23 mouse cellular contexts compared by ENCODE assay signal in genomic region chr13:48083807-48084206, GRCm38 (mm10).
DNase-seq lines count a peak whose midpoint lies in the region; ATAC-seq lines count a peak whose summit lies in the region.
"Had no signal": no experiment of that assay in that cellular context is flagged by ENCODE, and none has a peak within 500 bp of the region (broad histone marks: within the 10 kb centered on the region; RNA-seq: fewer than 3 reads in every experiment).

No protein-coding gene starts in this region.

- no peak overlapping the region for H3K9ac ChIP-seq in intestine, embryonic 14.5 days (ENCODE audit: low read length)
- no peak overlapping the region for H3K9ac ChIP-seq in intestine, embryonic 15.5 days
- no peak overlapping the region for H3K9ac ChIP-seq in lung, embryonic 15.5 days
- H3K9ac ChIP-seq: embryonic facial prominence, embryonic 12.5 days; forebrain, embryonic 13.5 days; forebrain, embryonic 15.5 days had no signal

- no peak overlapping the region for H3K4me3 ChIP-seq in intestine, embryonic 14.5 days (ENCODE audit: low read depth, low read length)
- no peak overlapping the region for H3K4me3 ChIP-seq in intestine, embryonic 15.5 days (replicated peaks)
- H3K4me3 ChIP-seq in lung, embryonic 15.5 days, result no peak overlapping the region
- H3K4me3 ChIP-seq: embryonic facial prominence, embryonic 10.5 days; embryonic facial prominence, embryonic 12.5 days; forebrain, embryonic 13.5 days; forebrain, embryonic 15.5 days had no signal

- H3K27me3 ChIP-seq in intestine, embryonic 14.5 days (replicated peaks; ENCODE audit: control insufficient read depth, insufficient read depth, low read length), result no peaks in the 10 kb centered on the region
- no peaks in the 10 kb centered on the region for H3K27me3 ChIP-seq in intestine, embryonic 15.5 days (replicated peaks)
- no peaks in the 10 kb centered on the region for H3K27me3 ChIP-seq in lung, embryonic 15.5 days
- H3K27me3 ChIP-seq: CH12.LX; embryonic facial prominence, embryonic 12.5 days; forebrain, embryonic 13.5 days; forebrain, embryonic 15.5 days; Patski had no signal

- no peaks in the 10 kb centered on the region for H3K4me1 ChIP-seq in intestine, embryonic 14.5 days (replicated peaks; ENCODE audit: control insufficient read depth, insufficient read depth, low read length)
- no peaks in the 10 kb centered on the region for H3K4me1 ChIP-seq in intestine, embryonic 15.5 days (replicated peaks)
- H3K4me1 ChIP-seq in lung, embryonic 15.5 days, result 0 out of 2 replicates have a peak, but pooled peaks cover 4% of the 10 kb centered on the region
- H3K4me1 ChIP-seq: embryonic facial prominence, embryonic 10.5 days; embryonic facial prominence, embryonic 12.5 days; forebrain, embryonic 13.5 days; forebrain, embryonic 15.5 days had no signal

- H3K9me3 ChIP-seq in intestine, embryonic 14.5 days (ENCODE audit: control insufficient read depth, low read length), result no peaks in the 10 kb centered on the region
- no peaks in the 10 kb centered on the region for H3K9me3 ChIP-seq in intestine, embryonic 15.5 days
- no peaks in the 10 kb centered on the region for H3K9me3 ChIP-seq in lung, embryonic 15.5 days
- H3K9me3 ChIP-seq: embryonic facial prominence, embryonic 10.5 days; embryonic facial prominence, embryonic 12.5 days; forebrain, embryonic 13.5 days; forebrain, embryonic 15.5 days had no signal

- no peak for ATAC-seq in intestine, embryonic 14.5 days (replicated peaks; ENCODE audit: low FRiP score, low TSS enrichment, low read depth)
- ATAC-seq in intestine, embryonic 15.5 days, result no peak
- ATAC-seq in lung, embryonic 15.5 days (ENCODE audit: borderline replicate concordance, extremely low read depth, low FRiP score, low TSS enrichment), result peak; percentile 57; the same call in 1 of the 2 replicates
- ATAC-seq: activated CD4-positive, CD25-positive, alpha-beta regulatory T cell, adult 4 months; CD4-positive, CD25-positive, alpha-beta regulatory T cell, adult 4 months; forebrain, embryonic 13.5 days; forebrain, embryonic 15.5 days; Patski had no signal

- H3K36me3 ChIP-seq in intestine, embryonic 14.5 days (ENCODE audit: control insufficient read depth, insufficient read depth, low read length), result no peaks in the 10 kb centered on the region
- H3K36me3 ChIP-seq in intestine, embryonic 15.5 days, result no peaks in the 10 kb centered on the region
- no peaks in the 10 kb centered on the region for H3K36me3 ChIP-seq in lung, embryonic 15.5 days
- H3K36me3 ChIP-seq: embryonic facial prominence, embryonic 10.5 days; embryonic facial prominence, embryonic 12.5 days; forebrain, embryonic 15.5 days; G1E had no signal

- no peak for DNase-seq in intestine, embryonic 14.5 days (ENCODE audit: low spot score)
- no peak for DNase-seq in lung, postnatal 14 days
- DNase-seq in lung, postnatal 10 days, result peak; percentile 35
- DNase-seq in lung, postnatal 4 days, result no peak
- DNase-seq: adrenal gland, adult 8-10 months; adrenal gland, postnatal 14 days; adrenal gland, postnatal 36 days; B cell, adult 2 months; cerebellum, adult 11-12 months; cerebellum, adult 2 months; cerebellum, adult 9-10 months; cerebellum, postnatal 25 days had no signal

- H3K4me2 ChIP-seq in intestine, embryonic 14.5 days (ENCODE audit: low read length), result no peak overlapping the region
- no peak overlapping the region for H3K4me2 ChIP-seq in intestine, embryonic 15.5 days (replicated peaks)
- no peak overlapping the region for H3K4me2 ChIP-seq in lung, embryonic 15.5 days
- H3K4me2 ChIP-seq: embryonic facial prominence, embryonic 12.5 days; forebrain, embryonic 13.5 days; forebrain, embryonic 15.5 days had no signal

- peak overlapping the region; percentile 5; the same call in 1 of the 2 replicates for H3K27ac ChIP-seq in intestine, embryonic 14.5 days (ENCODE audit: low read depth)
- H3K27ac ChIP-seq in intestine, embryonic 15.5 days, result no peak overlapping the region
- H3K27ac ChIP-seq in lung, embryonic 15.5 days, result peak overlapping the region; percentile 31; the same call in 1 of the 2 replicates
- H3K27ac ChIP-seq: embryonic facial prominence, embryonic 10.5 days; embryonic facial prominence, embryonic 12.5 days; forebrain, embryonic 13.5 days; forebrain, embryonic 15.5 days had no signal
